Mouse (Mus musculus) hindbrain, postnatal 0 days (tissue): Measurements from ENCODE around the gene Krcc1. TPM values are rescaled to one million over a fixed set of nuclear protein-coding genes. Genes with fewer than 3 reads are reported as not detected.
"Not testable (repeated sequence)": the region's sequence is repeated elsewhere in the genome, so short reads cannot be mapped to it uniquely, and the experiment has no call there.

Experiments used
- ATAC-seq: fragments of 200-750 bp; cut with Nextera tagmentation; 2 replicates; pipeline ENCODE4 v1.8.0; 2017; ENCODE audit warnings: mild to moderate bottlenecking, moderate TSS enrichment, moderate library complexity
- DNase-seq: peaks from one replicate; pipeline ENCODE4 v3.0.0-alpha.2; 2015; ENCODE audit warnings: low spot score
- H3K27ac ChIP-seq: fragments of 300-500 bp; sonication (generic); 2 replicates; pipeline ENCODE4 v1.5.1; 2014; ENCODE audit warnings: mild to moderate bottlenecking
- H3K27me3 ChIP-seq: fragments of 300-500 bp; sonication (generic); 2 replicates; pipeline ENCODE4 v1.6.1; 2014; ENCODE audit warnings: low read length, mixed read lengths; ENCODE audit not compliant: insufficient read depth
- H3K36me3 ChIP-seq: fragments of 300-500 bp; sonication (generic); 2 replicates; pipeline ENCODE4 v1.6.1; 2014; ENCODE audit warnings: low read length, mixed read lengths; ENCODE audit not compliant: insufficient read depth
- H3K4me1 ChIP-seq: fragments of 300-500 bp; sonication (generic); 2 replicates; pipeline ENCODE4 v1.6.1; 2014; ENCODE audit warnings: antibody characterized with exemption, low read length, mixed read lengths; ENCODE audit not compliant: insufficient read depth
- H3K4me2 ChIP-seq: fragments of 300-500 bp; sonication (generic); 2 replicates; pipeline ENCODE4 v1.6.1; 2014; ENCODE audit warnings: low read depth, mild to moderate bottlenecking, low read length, moderate library complexity, mixed read lengths
- H3K4me3 ChIP-seq: fragments of 300-500 bp; sonication (generic); 2 replicates; pipeline ENCODE4 v1.5.1; 2014; ENCODE audit warnings: low read length
- H3K9ac ChIP-seq: fragments of 300-500 bp; sonication (generic); replicated peaks from 2 replicates; pipeline ENCODE4 v1.6.1; 2014; ENCODE audit warnings: mild to moderate bottlenecking, low read length, moderate library complexity, mixed read lengths
- H3K9me3 ChIP-seq: fragments of 300-500 bp; sonication (generic); 2 replicates; pipeline ENCODE4 v1.6.1; 2016; ENCODE audit warnings: low read length, mixed read lengths
- CTCF ChIP-seq: IDR thresholded peaks from 2 replicates; pipeline ENCODE4 v1.5.1; 2016; ENCODE audit warnings: antibody characterized with exemption, control low read depth, low read depth
- WGBS: fragments of 180-500 bp; shearing (Covaris S2); extraction: QIAGEN DNeasy Blood & Tissue Kit; methylation state at CpG from one replicate; pipeline ENCODE4 v1.1.7; 2014; 5-methylcytosine and 5-hydroxymethylcytosine counted together
- polyA plus RNA-seq: library from polyadenylated mRNA; unstranded; fragments of >200 nt; fragmentation: Nextera tagmentation; extraction: Ambion mirVana; gene quantifications from 2 replicates; pipeline ENCODE4 v1.2.1, GENCODE M21; 2015
- total RNA-seq: library from RNA; depleted of rRNA; stranded (reverse); fragments of >200 nt; gene quantifications from 2 replicates; pipeline ENCODE4 v1.2.3, GENCODE M21; 2014

The Krcc1 gene
- total and polyA plus RNA-seq, 2 experiments from 2014 or later, result 11.2 to 19.8 TPM

DNA sequence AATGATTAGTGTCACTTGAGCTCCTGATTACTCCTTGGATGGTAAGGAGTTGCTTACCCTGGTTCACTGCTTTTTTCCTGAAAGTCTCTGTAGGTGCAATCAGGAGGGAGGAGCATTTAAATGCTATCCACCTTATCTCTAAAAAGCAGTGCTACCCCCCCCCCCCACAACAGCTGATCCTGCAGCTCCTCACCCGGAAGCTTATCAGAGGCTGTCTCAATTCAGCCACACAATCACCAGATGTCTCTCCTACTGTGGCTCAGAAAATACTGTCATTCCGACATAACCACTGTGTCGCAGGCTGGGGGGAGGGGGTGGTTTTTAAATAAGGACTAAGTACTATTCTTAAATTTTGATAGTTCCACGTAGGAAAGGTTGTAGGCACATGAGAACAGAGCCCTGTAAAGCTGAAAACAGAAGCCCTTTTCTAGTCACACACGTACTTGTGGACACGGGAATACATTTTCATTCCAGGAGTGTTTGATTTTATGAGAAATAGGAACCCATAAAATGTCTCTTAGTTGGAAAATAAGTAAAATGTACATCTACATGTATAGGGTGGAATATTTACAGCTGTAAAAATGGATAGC, 11.3 kb upstream of the Krcc1 start:
- Histone ChIP-seq H3K4me2 (no peak overlapping the region), H3K27me3 (no peaks in the 10 kb centered on the region), H3K27ac (no peak overlapping the region), H3K36me3 (no peaks in the 10 kb centered on the region), H3K4me1 (no peaks in the 10 kb centered on the region), H3K9ac (no peak overlapping the region), H3K9me3 (no peaks in the 10 kb centered on the region), H3K4me3 (no peak overlapping the region)
- DNase-seq (no peak), ATAC-seq (no peak)
- no peak for TF ChIP-seq CTCF
- WGBS, result 56% methylated on average over 6 of the region's 6 CpGs

DNA sequence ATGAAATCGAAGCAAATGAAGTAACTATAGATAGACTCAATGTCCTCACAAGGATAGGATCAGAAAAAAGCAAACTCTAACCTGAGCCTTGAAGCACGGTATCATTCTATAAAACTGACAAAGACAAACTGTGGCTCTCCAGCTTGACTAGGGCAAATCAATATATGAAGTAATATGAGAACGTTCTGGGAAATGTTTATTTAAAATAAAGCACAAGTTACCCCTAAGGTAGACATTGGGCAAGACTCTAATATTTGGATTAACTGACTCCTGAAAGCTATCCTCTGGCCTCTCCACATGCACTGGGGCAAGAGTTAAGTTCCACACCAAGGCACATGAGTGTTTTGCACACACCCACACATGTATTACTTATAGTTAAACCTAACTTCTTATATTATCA, 10.4 kb upstream of the Krcc1 start:
- H3K9ac ChIP-seq, result no peak overlapping the region
- no peak for TF ChIP-seq CTCF
- H3K27me3 ChIP-seq, result no peaks in the 10 kb centered on the region
- no peak overlapping the region for H3K27ac ChIP-seq
- H3K9me3 ChIP-seq, result no peaks in the 10 kb centered on the region
- no peak overlapping the region for H3K4me3 ChIP-seq
- H3K36me3 ChIP-seq, result no peaks in the 10 kb centered on the region
- H3K4me2 ChIP-seq, result no peak overlapping the region
- DNase-seq (no peak), ATAC-seq (no peak)
- H3K4me1 ChIP-seq, result no peaks in the 10 kb centered on the region
- 88% methylated on average over 3 of the region's 3 CpGs for WGBS

DNA sequence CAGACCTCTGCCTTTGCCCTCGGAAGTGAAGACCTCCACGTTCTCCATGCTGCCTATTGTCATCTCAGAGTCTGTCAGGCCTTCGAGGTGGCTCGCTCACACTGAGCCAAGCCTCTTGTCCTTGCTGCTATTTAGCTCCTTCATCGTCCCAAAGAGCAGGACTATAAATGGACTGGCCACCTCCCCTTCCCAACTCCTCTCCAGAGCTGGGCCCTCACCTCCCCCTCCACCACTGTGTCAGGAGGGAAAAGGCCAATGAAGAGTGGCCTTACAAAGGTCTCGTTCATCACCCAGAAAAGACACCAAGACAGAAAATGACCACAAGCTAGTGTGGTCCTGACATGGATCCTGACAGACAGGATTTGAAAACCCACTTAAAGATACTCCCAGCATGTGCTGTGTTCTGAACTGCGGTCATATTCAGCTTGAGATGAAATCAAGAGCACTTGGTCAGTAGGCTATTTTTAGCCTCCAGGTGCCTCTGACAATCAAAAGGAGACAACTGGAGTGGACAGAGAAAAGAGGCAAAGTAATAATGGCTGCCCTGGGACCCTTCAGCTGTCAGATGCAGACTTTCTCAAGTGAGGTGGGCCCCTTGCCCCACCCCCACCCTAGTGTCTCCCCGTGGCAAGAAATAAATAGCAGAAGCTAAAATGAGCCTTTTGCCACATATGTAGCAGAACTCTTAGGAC, 9.2 kb upstream of the Krcc1 start:
- 77% methylated on average over 8 of the region's 8 CpGs for WGBS
- no peaks in the 10 kb centered on the region for H3K36me3 ChIP-seq
- no peaks in the 10 kb centered on the region for H3K4me1 ChIP-seq
- ATAC-seq, result no peak
- H3K9ac ChIP-seq, result no peak overlapping the region
- no peak for DNase-seq
- no peak for TF ChIP-seq CTCF
- H3K9me3 ChIP-seq, result no peaks in the 10 kb centered on the region
- H3K4me3 ChIP-seq, result no peak overlapping the region
- H3K4me2 ChIP-seq, result no peak overlapping the region
- H3K27ac ChIP-seq, result no peak overlapping the region
- H3K27me3 ChIP-seq, result no peaks in the 10 kb centered on the region

DNA sequence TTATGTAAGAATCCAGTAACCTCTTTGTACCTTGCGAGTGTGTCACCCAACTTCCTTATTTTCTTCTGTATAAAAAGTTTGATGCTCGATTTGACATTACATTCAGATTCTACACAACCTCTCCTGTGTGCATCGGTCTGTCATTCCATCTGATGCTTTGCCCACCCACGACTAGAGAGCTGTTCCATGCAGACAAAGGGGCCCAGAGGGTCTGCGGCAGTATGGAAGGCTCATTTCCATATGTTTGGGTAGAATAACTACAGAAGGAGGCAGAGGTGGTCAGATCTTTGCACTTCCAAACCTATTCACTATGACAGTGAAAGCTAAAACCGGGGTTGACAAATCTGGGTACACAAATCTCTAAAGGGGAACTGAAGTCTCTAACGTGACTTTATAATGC, 3.9 kb upstream of the Krcc1 start:
- not testable (repeated sequence) for H3K27me3 ChIP-seq, H3K36me3 ChIP-seq, H3K27ac ChIP-seq, H3K4me2 ChIP-seq, H3K9me3 ChIP-seq, H3K9ac ChIP-seq, H3K4me3 ChIP-seq, H3K4me1 ChIP-seq, ATAC-seq, DNase-seq
- 63% methylated on average over 7 of the region's 7 CpGs for WGBS

- TF ChIP-seq CTCF, result peak; percentile 63
- no peak overlapping the region for H3K9ac ChIP-seq
- no peaks in the 10 kb centered on the region for H3K27me3 ChIP-seq
- no peak overlapping the region for H3K27ac ChIP-seq
- H3K4me2 ChIP-seq, result no peak overlapping the region
- no peaks in the 10 kb centered on the region for H3K9me3 ChIP-seq
- WGBS, result 56% methylated on average over 7 of the region's 7 CpGs
- H3K4me3 ChIP-seq, result no peak overlapping the region
- no peaks in the 10 kb centered on the region for H3K36me3 ChIP-seq
- ATAC-seq, result no peak
- DNase-seq, result peak; percentile 58
- peaks cover 12% of the 10 kb centered on the region for H3K4me1 ChIP-seq
These were observed 2.4 kb upstream of the Krcc1 start for GRCm38 (mm10) chr6:71268929-71269685.

DNA sequence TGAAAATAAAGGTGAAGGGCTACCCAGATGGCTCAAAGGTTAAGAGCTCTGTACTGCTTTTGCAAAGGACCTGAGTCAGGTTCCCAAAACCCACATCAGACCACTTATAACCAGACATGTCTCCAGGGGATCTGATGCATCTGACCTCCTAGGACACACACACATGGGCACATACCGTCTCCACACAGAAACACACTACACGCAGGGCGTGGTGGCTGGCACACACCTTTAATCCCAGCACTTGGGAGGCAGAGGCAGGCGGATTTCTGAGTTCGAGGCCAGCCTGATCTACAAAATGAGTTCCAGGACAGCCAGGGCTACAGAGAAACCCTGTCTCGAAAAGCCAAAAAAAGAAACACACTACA, 1.8 kb upstream of the Krcc1 start:
- peaks cover 12% of the 10 kb centered on the region for H3K4me1 ChIP-seq
- not testable (repeated sequence) for ATAC-seq, DNase-seq, H3K9ac ChIP-seq, H3K27ac ChIP-seq, H3K4me3 ChIP-seq, H3K9me3 ChIP-seq, H3K36me3 ChIP-seq, H3K4me2 ChIP-seq, H3K27me3 ChIP-seq
- WGBS, result 93% methylated on average over 6 of the region's 6 CpGs
